Mouse (Mus musculus) MEL (cell line): ENCODE measurements around the gene Ubap1l. TPM values are rescaled to one million over a fixed set of nuclear protein-coding genes. Genes with fewer than 3 reads are reported as not detected.
A peak's percentile ranks its signal among the peaks of the same experiment; 100 is the strongest.

ENCODE experiments used
- DNase-seq: peaks from one replicate; pipeline ENCODE4 v3.0.0; 2011; ENCODE audit warnings: low read depth, low spot score
- H3K27ac ChIP-seq: 2 replicates; pipeline ENCODE4 v1.5.1; 2012; ENCODE audit warnings: low read depth, mild to moderate bottlenecking, control low read depth, low read length, moderate library complexity; ENCODE audit not compliant: control insufficient read depth
- H3K27me3 ChIP-seq, 2 experiments: fragments of 150-350 bp in 1 of 2; sonication (generic) in 1 of 2; 2 replicates each; pipeline ENCODE4 v1.6.1; 2012; ENCODE audit warnings: low read length in 2 of 2, mild to moderate bottlenecking in 2 of 2, improper control_type of control experiment in 1 of 2, moderate library complexity in 1 of 2; ENCODE audit not compliant: insufficient read depth in 2 of 2, control insufficient read depth in 1 of 2
- H3K36me3 ChIP-seq, 2 experiments: 2 replicates each; pipeline ENCODE4 v1.6.1; 2012 to 2014; ENCODE audit warnings: low read length in 2 of 2, improper control_type of control experiment in 1 of 2, inconsistent platforms in 1 of 2, mild to moderate bottlenecking in 1 of 2; ENCODE audit not compliant: insufficient read depth in 2 of 2, control insufficient read depth in 1 of 2
- H3K4me1 ChIP-seq, 2 experiments: fragments of 150-350 bp in 1 of 2; sonication (generic) in 1 of 2; 2 replicates each; pipeline ENCODE4 v1.6.1; 2012; ENCODE audit warnings: low read length in 2 of 2, improper control_type of control experiment in 1 of 2, mild to moderate bottlenecking in 1 of 2; ENCODE audit not compliant: insufficient read depth in 2 of 2, control insufficient read depth in 1 of 2
- H3K4me3 ChIP-seq, 2 experiments: fragments of 150-350 bp in 1 of 2; sonication (generic) in 1 of 2; 2 replicates each; pipeline ENCODE4 v1.5.1; 2012; ENCODE audit warnings: low read depth in 2 of 2, low read length in 2 of 2, mild to moderate bottlenecking in 2 of 2, moderate library complexity in 2 of 2, control low read depth in 1 of 2, improper control_type of control experiment in 1 of 2; ENCODE audit not compliant: control insufficient read depth in 1 of 2, insufficient read depth in 1 of 2
- H3K79me2 ChIP-seq: 2 replicates; pipeline ENCODE4 v1.6.1; 2012; ENCODE audit warnings: mild to moderate bottlenecking, low read length, moderate library complexity; ENCODE audit not compliant: control insufficient read depth, poor library complexity, insufficient read depth
- H3K9ac ChIP-seq: 2 replicates; pipeline ENCODE4 v1.6.1; 2012; ENCODE audit warnings: low read depth, mild to moderate bottlenecking, control low read depth, low read length, moderate library complexity; ENCODE audit not compliant: control insufficient read depth, poor library complexity, severe bottlenecking
- H3K9me3 ChIP-seq: fragments of 150-350 bp; sonication (generic); replicated peaks from 2 replicates; pipeline ENCODE4 v1.6.1; 2012; ENCODE audit warnings: mild to moderate bottlenecking, low read length, improper control_type of control experiment, moderate library complexity; ENCODE audit not compliant: insufficient read depth
- CHD2 ChIP-seq: IDR thresholded peaks from 2 replicates; pipeline ENCODE4 v1.6.1; 2011; ENCODE audit warnings: low read length, improper control_type of control experiment
- EP300 ChIP-seq, 2 experiments: IDR thresholded peaks; 2 replicates each; pipeline ENCODE4 v1.6.1; 2011; ENCODE audit warnings: improper control_type of control experiment in 2 of 2, low read length in 2 of 2, low read depth in 1 of 2, mild to moderate bottlenecking in 1 of 2
- HCFC1 ChIP-seq: IDR thresholded peaks from 2 replicates; pipeline ENCODE4 v1.6.1; 2012; ENCODE audit warnings: low read depth, mild to moderate bottlenecking, inconsistent platforms, low read length, improper control_type of control experiment, moderate library complexity
- MEF2A ChIP-seq: IDR thresholded peaks from 2 replicates; pipeline ENCODE4 v1.6.1; 2014; ENCODE audit warnings: low read depth, mild to moderate bottlenecking, inconsistent platforms, low read length, improper control_type of control experiment; ENCODE audit not compliant: poor library complexity, insufficient replicate concordance, severe bottlenecking; ENCODE audit errors: extremely low read depth
- MXI1 ChIP-seq: IDR thresholded peaks from 2 replicates; pipeline ENCODE4 v1.6.1; 2011; ENCODE audit warnings: mild to moderate bottlenecking, low read depth, low read length, improper control_type of control experiment
- MYB ChIP-seq: IDR thresholded peaks from 2 replicates; pipeline ENCODE4 v1.6.1; 2011; ENCODE audit warnings: mild to moderate bottlenecking, low read depth, low read length, improper control_type of control experiment
- MYC ChIP-seq: IDR thresholded peaks from 2 replicates; pipeline ENCODE4 v1.6.1; 2011; ENCODE audit warnings: low read depth, mild to moderate bottlenecking, low read length, improper control_type of control experiment, moderate library complexity
- NELFE ChIP-seq: IDR thresholded peaks from 2 replicates; pipeline ENCODE4 v1.6.1; 2011; ENCODE audit warnings: low read depth, low read length, improper control_type of control experiment
- POLR2AphosphoS5 ChIP-seq: IDR thresholded peaks from 2 replicates; pipeline ENCODE4 v1.6.1; 2012; ENCODE audit warnings: low read depth, borderline replicate concordance, mild to moderate bottlenecking, inconsistent platforms, low read length, moderate library complexity, mixed read lengths
- RAD21 ChIP-seq: IDR thresholded peaks from 2 replicates; pipeline ENCODE4 v1.6.1; 2011; ENCODE audit warnings: mild to moderate bottlenecking, low read depth, low read length, improper control_type of control experiment
- TAL1 ChIP-seq: IDR thresholded peaks from 2 replicates; pipeline ENCODE4 v1.6.1; 2012; ENCODE audit warnings: mild to moderate bottlenecking, inconsistent platforms, low read length, moderate library complexity, mixed read lengths
- TBP ChIP-seq: IDR thresholded peaks from 2 replicates; pipeline ENCODE4 v1.8.0; 2011; ENCODE audit warnings: low read depth, low read length, improper control_type of control experiment
- polyA plus RNA-seq, 2 experiments: library from polyadenylated mRNA; stranded (reverse) in 1 of 2; unstranded in 1 of 2; fragments of >175 nt in 1 of 2; fragments of >200 nt in 1 of 2; gene quantifications; 2 replicates each; pipeline versions ENCODE4 v1.2.1 to v1.2.4; 2012; ENCODE audit warnings: low replicate concordance in 2 of 2, low read depth in 1 of 2; ENCODE audit not compliant: insufficient read length in 2 of 2, insufficient read depth in 1 of 2, missing spikeins in 1 of 2
- total RNA-seq: library from RNA; depleted of rRNA; stranded (reverse); fragments of 300-350 nt; gene quantifications from 2 replicates; pipeline ENCODE4 v1.2.3, GENCODE M21; 2012

Gene Ubap1l
- total and polyA plus RNA-seq, 3 experiments = 0.08 TPM; not detected in 2

DNA sequence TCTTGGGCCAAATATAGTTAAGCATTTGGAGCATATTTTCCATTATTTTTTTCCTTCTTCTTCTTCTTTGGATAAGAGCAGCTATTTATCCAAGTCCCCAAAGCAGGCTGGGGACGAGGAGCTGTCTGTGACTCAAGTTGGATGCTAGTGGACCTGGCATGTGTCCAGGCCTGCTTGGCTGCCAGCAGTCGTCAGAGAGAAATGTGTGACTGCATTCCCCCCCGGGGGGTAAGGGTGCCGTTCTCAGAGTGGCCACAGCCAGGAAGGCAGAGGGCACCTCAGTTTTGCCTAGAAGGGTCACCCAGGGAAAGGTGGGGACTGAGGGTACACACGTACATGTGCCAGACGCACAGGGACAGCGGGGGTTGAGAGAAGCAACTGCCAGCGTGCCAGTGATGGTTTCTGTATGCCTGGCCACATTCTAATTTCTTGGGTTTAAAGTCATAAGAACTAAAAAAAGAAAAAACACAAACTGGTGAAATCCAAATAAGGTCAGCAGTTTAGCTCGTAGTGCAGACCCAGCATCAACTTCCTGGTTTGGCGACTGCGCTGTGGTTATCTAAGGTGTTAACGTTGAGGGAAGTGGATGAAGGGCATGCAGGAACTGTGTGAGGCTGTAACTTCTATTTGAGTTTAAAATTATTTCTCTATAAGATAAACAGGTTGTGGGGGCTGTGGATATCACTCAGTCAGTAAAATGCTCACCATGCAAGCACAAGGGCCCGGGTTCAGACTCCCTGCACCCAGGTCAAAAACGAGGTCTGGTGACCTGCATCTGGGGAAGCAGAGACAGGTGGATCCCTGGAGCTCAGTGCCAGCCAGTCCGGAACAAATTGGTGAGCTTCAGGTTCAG lies 43.7 kb downstream of the Ubap1l start (continued):
- TF ChIP-seq NELFE (no peak), TBP (no peak), RAD21 (no peak), MYB (no peak)

DNA sequence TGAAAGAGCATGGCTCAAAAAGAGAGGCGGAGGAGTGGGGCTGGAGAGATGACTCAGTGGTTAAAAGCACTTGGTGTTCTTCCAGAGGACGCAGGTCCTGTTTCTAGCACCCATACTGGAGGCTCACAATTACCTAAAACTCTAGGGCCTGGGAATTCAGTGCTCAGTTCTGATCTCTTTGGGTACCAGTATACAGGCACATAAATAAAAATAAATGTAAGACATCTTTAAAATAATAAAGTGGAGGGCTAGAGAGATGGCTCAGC lies 44.3 kb downstream of the Ubap1l start:
- no peak for TF ChIP-seq CHD2
- TF ChIP-seq POLR2AphosphoS5 = no peak
- no peak for TF ChIP-seq MXI1
- TF ChIP-seq MYC = no peak
- no peak for TF ChIP-seq NELFE
- Histone ChIP-seq H3K9me3 (no peaks in the 10 kb centered on the region), H3K36me3 (peaks cover 0 to 2% of the 10 kb centered on the region in 2 experiments; a peak in 1 of 4 replicates), H3K27ac (no peak overlapping the region), H3K4me3 (no peak overlapping the region; a peak in 1 of 4 replicates), H3K9ac (peak overlapping the region; percentile 56), H3K27me3 (no peaks in the 10 kb centered on the region; a peak in 1 of 4 replicates), H3K79me2 (no peaks in the 10 kb centered on the region), H3K4me1 (peaks cover 0 to 3% of the 10 kb centered on the region in 2 experiments; a peak in 1 of 4 replicates)
- no peak for DNase-seq

DNA sequence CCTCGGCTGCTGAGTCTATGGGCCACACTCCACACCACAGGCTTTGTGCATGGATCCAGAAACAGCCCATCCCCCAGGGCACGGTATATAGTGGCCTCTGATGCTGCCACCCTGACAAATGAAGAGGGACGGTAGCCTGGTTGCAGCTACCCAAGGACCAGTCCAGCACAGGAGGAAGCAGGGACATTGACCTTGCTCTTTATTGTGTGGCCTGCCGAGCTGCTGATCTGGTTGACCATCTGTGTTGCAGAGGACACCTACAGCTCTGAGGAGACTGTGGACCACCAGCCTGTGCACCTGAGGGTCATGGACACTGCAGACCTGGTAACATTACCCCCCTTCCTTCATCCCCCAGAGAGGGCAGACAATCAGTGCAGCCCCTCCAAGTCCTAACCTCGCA lies 46.5 kb downstream of the Ubap1l start:
- Histone ChIP-seq H3K9me3 (no peaks in the 10 kb centered on the region), H3K36me3 (peaks cover 0 to 2% of the 10 kb centered on the region in 2 experiments; a peak in 1 of 4 replicates), H3K79me2 (no peaks in the 10 kb centered on the region), H3K27ac (no peak overlapping the region), H3K4me3 (no peak overlapping the region), H3K9ac (no peak overlapping the region), H3K4me1 (peaks cover 0 to 3% of the 10 kb centered on the region in 2 experiments; a peak in 1 of 4 replicates), H3K27me3 (peaks cover 0 to 4% of the 10 kb centered on the region in 2 experiments; a peak in 3 of 4 replicates)
- no peak for DNase-seq
- TF ChIP-seq CHD2 = no peak
- TF ChIP-seq TAL1 = no peak
- TF ChIP-seq TBP = no peak
- no peak for TF ChIP-seq MEF2A
- no peak for TF ChIP-seq HCFC1

DNA sequence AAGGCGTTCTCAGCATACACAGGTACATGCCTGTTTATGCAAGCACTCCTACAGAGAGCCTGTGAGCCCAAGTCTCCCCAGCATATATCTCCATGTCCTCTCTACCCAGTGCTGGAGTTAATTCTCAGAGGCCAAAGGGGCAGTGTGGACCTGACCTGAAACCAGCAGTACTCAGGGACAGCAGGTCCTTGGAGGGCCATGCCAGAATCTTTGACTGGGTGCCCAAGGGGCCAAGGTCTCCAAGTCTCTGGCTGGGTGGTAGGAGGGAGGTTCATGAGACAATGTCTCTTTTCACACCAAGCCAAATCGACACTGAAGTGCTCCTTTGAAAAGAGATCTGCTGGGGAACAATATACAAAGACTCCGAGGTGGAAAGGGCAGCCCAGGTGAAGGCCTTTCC lies 47.0 kb downstream of the Ubap1l start:
- Histone ChIP-seq H3K27ac (no peak overlapping the region), H3K4me1 (peaks cover 0 to 3% of the 10 kb centered on the region in 2 experiments; a peak in 1 of 4 replicates), H3K79me2 (no peaks in the 10 kb centered on the region), H3K27me3 (peaks cover 0 to 4% of the 10 kb centered on the region in 2 experiments; a peak in 3 of 4 replicates), H3K9me3 (no peaks in the 10 kb centered on the region), H3K4me3 (no peak overlapping the region), H3K9ac (no peak overlapping the region), H3K36me3 (peaks cover 0 to 2% of the 10 kb centered on the region in 2 experiments; a peak in 1 of 4 replicates)
- no peak for DNase-seq
- TF ChIP-seq EP300 (IDR thresholded peaks at IDR 0.05; ENCODE audit: low read depth in 1 of 2, low read length in 2 of 2) (no peak), MXI1 (no peak)
